Mouse (Mus musculus) liver, embryonic 14.5 days (tissue): ENCODE data around the gene Tns1.

ENCODE experiments used
- CTCF ChIP-seq: IDR thresholded peaks from 2 replicates; pipeline ENCODE4 v1.5.1; 2016; ENCODE audit warnings: antibody characterized with exemption, low read depth, control low read depth
- EP300 ChIP-seq: IDR thresholded peaks from 2 replicates; pipeline ENCODE4 v1.6.1; 2016; ENCODE audit warnings: antibody characterized with exemption, low read depth

DNA sequence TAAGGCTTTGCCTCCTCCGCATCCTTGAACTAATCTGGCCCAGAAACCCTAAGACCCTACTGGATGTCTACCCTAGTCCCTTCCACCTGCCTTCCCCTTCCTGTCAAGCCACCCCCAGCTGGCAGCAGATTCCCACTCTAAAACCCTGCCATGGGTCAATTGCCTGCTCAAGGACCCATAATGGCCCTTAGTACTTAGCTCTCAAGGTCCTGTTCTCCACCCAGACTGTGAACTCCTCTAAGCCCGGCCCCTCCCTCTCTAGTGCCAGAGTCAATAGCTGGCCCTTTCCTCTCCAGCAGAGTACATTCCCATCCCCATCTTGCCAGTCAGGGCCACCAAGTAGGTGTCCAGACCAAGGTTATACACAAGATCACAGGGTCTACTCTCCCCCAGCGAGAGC lies 115.3 kb downstream of the Tns1 start:
- TF ChIP-seq CTCF, result no peak
- TF ChIP-seq EP300, result no peak
